Mouse (Mus musculus): ENCODE measurements around the gene Pgp. TPM values are rescaled to one million over a fixed set of nuclear protein-coding genes. Genes with fewer than 3 reads are reported as not detected.

The Pgp gene
- polyA plus RNA-seq, 1 experiment from 2014 or later, result 86.7 TPM

- H3K9ac ChIP-seq, result no peak overlapping the region
- no peaks in the 10 kb centered on the region for H3K36me3 ChIP-seq
- H3K4me1 ChIP-seq (replicated peaks), result peaks cover 14% of the 10 kb centered on the region
- 80% methylated on average over 1 of the region's 1 CpGs for WGBS (ENCODE audit: insufficient replicate concordance)
- no peak for DNase-seq
- no peak for ATAC-seq (ENCODE audit: low read depth)
- H3K27ac ChIP-seq, result no peak overlapping the region
- no peaks in the 10 kb centered on the region for H3K9me3 ChIP-seq (replicated peaks)
- H3K4me3 ChIP-seq (replicated peaks), result no peak overlapping the region
- no peaks in the 10 kb centered on the region for H3K27me3 ChIP-seq
- no peak overlapping the region for H3K4me2 ChIP-seq
These were observed 7.3 kb upstream of the Pgp start for GRCm38 (mm10) chr17:24462932-24463331.

GRCm38 (mm10) chr17:24463374-24464133, 6.6 kb upstream of the Pgp start:
- Histone ChIP-seq H3K4me3 (replicated peaks) (no peak overlapping the region), H3K27ac (no peak overlapping the region), H3K36me3 (no peaks in the 10 kb centered on the region), H3K4me2 (no peak overlapping the region), H3K9ac (no peak overlapping the region), H3K27me3 (no peaks in the 10 kb centered on the region), H3K9me3 (replicated peaks) (no peaks in the 10 kb centered on the region), H3K4me1 (replicated peaks) (peaks cover 14% of the 10 kb centered on the region)
- ATAC-seq (ENCODE audit: low read depth) (0 out of 2 replicates have a peak, but pooled peaks have one; percentile 39), DNase-seq (no peak)
- 33% methylated on average over 6 of the region's 6 CpGs for WGBS (ENCODE audit: insufficient replicate concordance)

- 87% methylated on average over 5 of the region's 5 CpGs for WGBS (ENCODE audit: insufficient replicate concordance)
- no peak for DNase-seq
These were observed 1.5 kb upstream of the Pgp start for GRCm38 (mm10) chr17:24468636-24469246.

GRCm38 (mm10) chr17:24469336-24469909, 769 bp upstream of the Pgp start:
- Histone ChIP-seq H3K4me2 (peak overlapping the region; percentile 97), H3K9me3 (replicated peaks) (no peaks in the 10 kb centered on the region), H3K27ac (peak overlapping the region; percentile 92), H3K36me3 (peaks cover 31% of the 10 kb centered on the region), H3K27me3 (no peaks in the 10 kb centered on the region), H3K4me3 (replicated peaks) (peak overlapping the region; percentile 98), H3K9ac (peak overlapping the region; percentile 99), H3K4me1 (replicated peaks) (peaks cover 33% of the 10 kb centered on the region)
- 16% methylated on average over 7 of the region's 7 CpGs for WGBS (ENCODE audit: insufficient replicate concordance)
- ATAC-seq (ENCODE audit: low read depth) (no peak), DNase-seq (no peak)

More at GRCm38 (mm10) chr17:24468636-24469246, 1.5 kb upstream of the Pgp start:
- H3K9ac ChIP-seq, result no peak overlapping the region
- no peaks in the 10 kb centered on the region for H3K27me3 ChIP-seq
- H3K36me3 ChIP-seq, result peaks cover 25% of the 10 kb centered on the region
- H3K9me3 ChIP-seq (replicated peaks), result no peaks in the 10 kb centered on the region
- peaks cover 30% of the 10 kb centered on the region for H3K4me1 ChIP-seq (replicated peaks)
- H3K27ac ChIP-seq, result no peak overlapping the region
- no peak for ATAC-seq (ENCODE audit: low read depth)
- peak overlapping the region; percentile 10; the same call in 1 of the 2 replicates for H3K4me3 ChIP-seq (replicated peaks)
- peak overlapping the region; percentile 14; the same call in 1 of the 2 replicates for H3K4me2 ChIP-seq

GRCm38 (mm10) chr17:24470701-24471527, 722 bp downstream of the Pgp start:
- H3K9ac ChIP-seq, result peak overlapping the region; percentile 99
- ATAC-seq (ENCODE audit: low read depth) (peak; percentile 23), DNase-seq (peak; percentile 47)
- peaks cover 46% of the 10 kb centered on the region for H3K36me3 ChIP-seq
- H3K27ac ChIP-seq, result peak overlapping the region; percentile 92
- H3K9me3 ChIP-seq (replicated peaks), result no peaks in the 10 kb centered on the region
- no peaks in the 10 kb centered on the region for H3K27me3 ChIP-seq
- peak overlapping the region; percentile 98 for H3K4me3 ChIP-seq (replicated peaks)
- 1% methylated on average over 68 of the region's 68 CpGs for WGBS (ENCODE audit: insufficient replicate concordance)
- H3K4me2 ChIP-seq, result peak overlapping the region; percentile 97
- H3K4me1 ChIP-seq (replicated peaks), result peaks cover 38% of the 10 kb centered on the region

GRCm38 (mm10) chr17:24472512-24472911, 2.3 kb downstream of the Pgp start:
- peak overlapping the region; percentile 97 for H3K4me2 ChIP-seq
- peaks cover 62% of the 10 kb centered on the region for H3K36me3 ChIP-seq
- ATAC-seq (ENCODE audit: low read depth) (no peak), DNase-seq (no peak)
- H3K4me3 ChIP-seq (replicated peaks), result peak overlapping the region; percentile 98
- H3K4me1 ChIP-seq (replicated peaks), result peaks cover 46% of the 10 kb centered on the region
- peak overlapping the region; percentile 99 for H3K9ac ChIP-seq
- H3K27ac ChIP-seq, result peak overlapping the region; percentile 92
- 84% methylated on average over 4 of the region's 4 CpGs for WGBS (ENCODE audit: insufficient replicate concordance)
- H3K27me3 ChIP-seq, result no peaks in the 10 kb centered on the region
- no peaks in the 10 kb centered on the region for H3K9me3 ChIP-seq (replicated peaks)

- no peaks in the 10 kb centered on the region for H3K9me3 ChIP-seq (replicated peaks)
- no peaks in the 10 kb centered on the region for H3K27me3 ChIP-seq
- peaks cover 55% of the 10 kb centered on the region for H3K4me1 ChIP-seq (replicated peaks)
- peak within 1 kb of the TSS; percentile 98 for H3K4me3 ChIP-seq (replicated peaks)
- H3K27ac ChIP-seq, result peak within 1 kb of the TSS; percentile 92
- peaks cover 68% of the 10 kb centered on the region for H3K36me3 ChIP-seq
- DNase-seq (no peak), ATAC-seq (ENCODE audit: low read depth) (no peak)
- WGBS (ENCODE audit: insufficient replicate concordance), result 71% methylated on average over 6 of the region's 6 CpGs
- H3K9ac ChIP-seq, result peak within 1 kb of the TSS; percentile 99
- peak within 1 kb of the TSS; percentile 97 for H3K4me2 ChIP-seq
These were observed 3.6 kb downstream of the Pgp start, which contains the start of gene Bricd5 for GRCm38 (mm10) chr17:24473612-24474275. TSS of gene Bricd5 (plus strand) at chr17:24473884.

GRCm38 (mm10) chr17:24474557-24474956, 4.4 kb downstream of the Pgp start:
- Histone ChIP-seq H3K27ac (no peak overlapping the region), H3K4me2 (no peak overlapping the region), H3K4me1 (replicated peaks) (peaks cover 55% of the 10 kb centered on the region), H3K9me3 (replicated peaks) (no peaks in the 10 kb centered on the region), H3K9ac (no peak overlapping the region), H3K36me3 (peaks cover 68% of the 10 kb centered on the region), H3K4me3 (replicated peaks) (no peak overlapping the region), H3K27me3 (no peaks in the 10 kb centered on the region)
- WGBS (ENCODE audit: insufficient replicate concordance), result 73% methylated on average over 5 of the region's 5 CpGs
- ATAC-seq (ENCODE audit: low read depth) (no peak), DNase-seq (no peak)

GRCm38 (mm10) chr17:24475586-24475985, 5.4 kb downstream of the Pgp start:
- no peak overlapping the region for H3K4me2 ChIP-seq
- no peaks in the 10 kb centered on the region for H3K9me3 ChIP-seq (replicated peaks)
- DNase-seq (no peak), ATAC-seq (ENCODE audit: low read depth) (no peak)
- no peaks in the 10 kb centered on the region for H3K27me3 ChIP-seq
- peak overlapping the region; percentile 11; the same call in 1 of the 2 replicates for H3K27ac ChIP-seq
- peaks cover 68% of the 10 kb centered on the region for H3K36me3 ChIP-seq
- no peak overlapping the region for H3K9ac ChIP-seq
- WGBS (ENCODE audit: insufficient replicate concordance), result 83% methylated on average over 6 of the region's 6 CpGs
- peaks cover 65% of the 10 kb centered on the region for H3K4me1 ChIP-seq (replicated peaks)
- no peak overlapping the region for H3K4me3 ChIP-seq (replicated peaks)

- peaks cover 62% of the 10 kb centered on the region for H3K4me1 ChIP-seq (replicated peaks)
- no peaks in the 10 kb centered on the region for H3K9me3 ChIP-seq (replicated peaks)
- H3K36me3 ChIP-seq, result peaks cover 68% of the 10 kb centered on the region
These were observed 6.0 kb downstream of the Pgp start for GRCm38 (mm10) chr17:24476022-24476776.

More at GRCm38 (mm10) chr17:24476022-24476776, 6.0 kb downstream of the Pgp start:
- no peak overlapping the region for H3K4me2 ChIP-seq
- no peak overlapping the region for H3K4me3 ChIP-seq (replicated peaks)
- no peaks in the 10 kb centered on the region for H3K27me3 ChIP-seq
- ATAC-seq (ENCODE audit: low read depth) (no peak), DNase-seq (no peak)
- no peak overlapping the region for H3K9ac ChIP-seq
- 85% methylated on average over 10 of the region's 10 CpGs for WGBS (ENCODE audit: insufficient replicate concordance)
- H3K27ac ChIP-seq, result peak overlapping the region; percentile 11; the same call in 1 of the 2 replicates

All from liver, embryonic 13.5 days (tissue).